Mouse (Mus musculus) cortical plate, adult 2 months (tissue): ENCODE measurements around the gene Fbxw8.

Experiments
- CTCF ChIP-seq: fragments of 200-500 bp; IDR thresholded peaks from 2 replicates; pipeline ENCODE4 v1.5.1; 2011; ENCODE audit warnings: mild to moderate bottlenecking, control low read depth, low read length; ENCODE audit not compliant: insufficient read depth; ENCODE audit errors: extremely low read depth
- POLR2A ChIP-seq: fragments of 200-500 bp; IDR thresholded peaks from 2 replicates; pipeline ENCODE4 v1.6.1; 2011; ENCODE audit warnings: mild to moderate bottlenecking, low read length, control low read depth; ENCODE audit not compliant: insufficient read depth; ENCODE audit errors: extremely low read depth

- TF ChIP-seq POLR2A (no peak), CTCF (no peak)
Observed at GRCm38 (mm10) chr5:118053205-118053604, 102.1 kb downstream of the Fbxw8 start.
